Mouse (Mus musculus): ENCODE measurements at regions not wholly inside any gene's neighbourhood (a gene's known extent, or its start where the extent isn't known, plus 50 kb on each side); places are given as distances from the start of the nearest gene placed in this dataset.

GRCm38 (mm10) chr5:118407973-118408372 lies 152.5 kb upstream of the Med13l start:
- Histone ChIP-seq H3K27ac (ENCODE audit: control insufficient read depth, low read depth, low read length) (no peak overlapping the region), H3K9ac (ENCODE audit: control insufficient read depth, low read depth, low read length, poor library complexity, severe bottlenecking) (no peak overlapping the region), H3K79me2 (ENCODE audit: control insufficient read depth, insufficient read depth, low read length, poor library complexity) (no peaks in the 10 kb centered on the region), H3K4me1 (ENCODE audit: control insufficient read depth in 1 of 2, insufficient read depth in 2 of 2, low read length in 2 of 2) (no peaks in the 10 kb centered on the region), H3K4me3 (ENCODE audit: control insufficient read depth in 1 of 2, insufficient read depth in 1 of 2, low read depth in 2 of 2, low read length in 2 of 2) (no peak overlapping the region), H3K36me3 (ENCODE audit: control insufficient read depth in 1 of 2, insufficient read depth in 2 of 2, low read length in 2 of 2) (no peaks in the 10 kb centered on the region), H3K9me3 (replicated peaks; ENCODE audit: insufficient read depth, low read length) (no peaks in the 10 kb centered on the region), H3K27me3 (ENCODE audit: control insufficient read depth in 1 of 2, insufficient read depth in 2 of 2, low read length in 2 of 2) (no peaks in the 10 kb centered on the region)
- no peak for DNase-seq (ENCODE audit: low read depth, low spot score)
- TF ChIP-seq MAFK (IDR thresholded peaks at IDR 0.05; ENCODE audit: borderline replicate concordance, low read depth, low read length) (no peak), NELFE (IDR thresholded peaks at IDR 0.05; ENCODE audit: low read depth, low read length) (no peak), POLR2AphosphoS2 (IDR thresholded peaks at IDR 0.05; ENCODE audit: low read length) (no peak), SIN3A (IDR thresholded peaks at IDR 0.05; ENCODE audit: low read length) (no peak), ZMIZ1 (IDR thresholded peaks at IDR 0.05; ENCODE audit: low read depth, low read length) (no peak), CHD1 (IDR thresholded peaks at IDR 0.05; ENCODE audit: low read depth, low read length) (no peak), USF1 (IDR thresholded peaks at IDR 0.05; ENCODE audit: low read depth, low read length) (no peak)

GRCm38 (mm10) chr5:118408826-118409225 lies 151.7 kb upstream of the Med13l start:
- no peak overlapping the region for H3K4me3 ChIP-seq (ENCODE audit: control insufficient read depth in 1 of 2, insufficient read depth in 1 of 2, low read depth in 2 of 2, low read length in 2 of 2)
- H3K9me3 ChIP-seq (replicated peaks; ENCODE audit: insufficient read depth, low read length) = no peaks in the 10 kb centered on the region
- H3K79me2 ChIP-seq (ENCODE audit: control insufficient read depth, insufficient read depth, low read length, poor library complexity) = no peaks in the 10 kb centered on the region
- no peaks in the 10 kb centered on the region for H3K4me1 ChIP-seq (ENCODE audit: control insufficient read depth in 1 of 2, insufficient read depth in 2 of 2, low read length in 2 of 2)
- H3K9ac ChIP-seq (ENCODE audit: control insufficient read depth, low read depth, low read length, poor library complexity, severe bottlenecking) = no peak overlapping the region
- no peak for TF ChIP-seq NELFE (IDR thresholded peaks at IDR 0.05; ENCODE audit: low read depth, low read length)
- no peak for TF ChIP-seq MAFK (IDR thresholded peaks at IDR 0.05; ENCODE audit: borderline replicate concordance, low read depth, low read length)
- TF ChIP-seq MYB (IDR thresholded peaks at IDR 0.05; ENCODE audit: low read depth, low read length) = no peak
- TF ChIP-seq ELF1 (IDR thresholded peaks at IDR 0.05; ENCODE audit: low read depth, low read length) = no peak
- no peak for TF ChIP-seq TAL1 (IDR thresholded peaks at IDR 0.05; ENCODE audit: low read length)
- no peak for DNase-seq (ENCODE audit: low read depth, low spot score)
- H3K36me3 ChIP-seq (ENCODE audit: control insufficient read depth in 1 of 2, insufficient read depth in 2 of 2, low read length in 2 of 2) = no peaks in the 10 kb centered on the region
- H3K27ac ChIP-seq (ENCODE audit: control insufficient read depth, low read depth, low read length) = no peak overlapping the region
- no peaks in the 10 kb centered on the region for H3K27me3 ChIP-seq (ENCODE audit: control insufficient read depth in 1 of 2, insufficient read depth in 2 of 2, low read length in 2 of 2)

GRCm38 (mm10) chr5:118413428-118414282 lies 146.8 kb upstream of the Med13l start:
- H3K36me3 ChIP-seq (ENCODE audit: control insufficient read depth in 1 of 2, insufficient read depth in 2 of 2, low read length in 2 of 2) = no peaks in the 10 kb centered on the region
- no peaks in the 10 kb centered on the region for H3K79me2 ChIP-seq (ENCODE audit: control insufficient read depth, insufficient read depth, low read length, poor library complexity)
- H3K4me1 ChIP-seq (ENCODE audit: control insufficient read depth in 1 of 2, insufficient read depth in 2 of 2, low read length in 2 of 2) = no peaks in the 10 kb centered on the region
- DNase-seq (ENCODE audit: low read depth, low spot score) = peak; percentile 83
- H3K27me3 ChIP-seq (ENCODE audit: control insufficient read depth in 1 of 2, insufficient read depth in 2 of 2, low read length in 2 of 2) = no peaks in the 10 kb centered on the region
- H3K27ac ChIP-seq (ENCODE audit: control insufficient read depth, low read depth, low read length) = no peak overlapping the region
- H3K9ac ChIP-seq (ENCODE audit: control insufficient read depth, low read depth, low read length, poor library complexity, severe bottlenecking) = no peak overlapping the region
- no peaks in the 10 kb centered on the region for H3K9me3 ChIP-seq (replicated peaks; ENCODE audit: insufficient read depth, low read length)
- H3K4me3 ChIP-seq (ENCODE audit: control insufficient read depth in 1 of 2, insufficient read depth in 1 of 2, low read depth in 2 of 2, low read length in 2 of 2) = no peak overlapping the region
- no peak for TF ChIP-seq MAZ (IDR thresholded peaks at IDR 0.05; ENCODE audit: low read depth, low read length)
- TF ChIP-seq KAT2A (conservative IDR thresholded peaks at IDR 0.05; ENCODE audit: low read depth, low read length) = no peak; the same call in 1 of the 2 replicates
- TF ChIP-seq HCFC1 (IDR thresholded peaks at IDR 0.05; ENCODE audit: low read depth, low read length) = peak; percentile 92
- TF ChIP-seq TBP (IDR thresholded peaks at IDR 0.05; ENCODE audit: low read depth, low read length) = peak; percentile 31; the same call in 1 of the 2 replicates
- TF ChIP-seq USF2 (IDR thresholded peaks at IDR 0.05; ENCODE audit: borderline replicate concordance in 1 of 2, insufficient read depth in 1 of 2, low read depth in 1 of 2, low read length in 2 of 2) = peak in 1 of 2 experiments; percentile 57; a peak in 1 of 4 replicates
- TF ChIP-seq CHD1 (IDR thresholded peaks at IDR 0.05; ENCODE audit: low read depth, low read length) = no peak
- peak; percentile 55 for TF ChIP-seq ELF1 (IDR thresholded peaks at IDR 0.05; ENCODE audit: low read depth, low read length)
- no peak for TF ChIP-seq CTCF (IDR thresholded peaks at IDR 0.05 in 2 of 3, conservative IDR thresholded peaks at IDR 0.05 in 1 of 3; ENCODE audit: control insufficient read depth in 1 of 3, insufficient read depth in 1 of 3, low read depth in 2 of 3, low read length in 3 of 3, poor library complexity in 1 of 3, severe bottlenecking in 1 of 3)
- no peak for TF ChIP-seq MYC (IDR thresholded peaks at IDR 0.05; ENCODE audit: low read depth, low read length)
- peak; percentile 93 for TF ChIP-seq USF1 (IDR thresholded peaks at IDR 0.05; ENCODE audit: low read depth, low read length)
